Mouse (Mus musculus): ENCODE data around the gene Ggt6.

GRCm38 (mm10) chr11:72481313-72481712 lies 46.0 kb downstream of the Ggt6 start:
- no peak for TF ChIP-seq CTCF (IDR thresholded peaks at IDR 0.05; ENCODE audit: low read depth, low read length)
- TF ChIP-seq POLR2A (IDR thresholded peaks at IDR 0.05; ENCODE audit: insufficient read depth, low read length): no peak
- TF ChIP-seq EP300 (IDR thresholded peaks at IDR 0.05; ENCODE audit: insufficient read depth, low read depth, low read length): no peak
